Mouse (Mus musculus): ENCODE data around the gene Rad9b.
"Not testable (repeated sequence)": the region's sequence is repeated elsewhere in the genome, so short reads cannot be mapped to it uniquely, and the experiment has no call there.

The Rad9b gene

DNA sequence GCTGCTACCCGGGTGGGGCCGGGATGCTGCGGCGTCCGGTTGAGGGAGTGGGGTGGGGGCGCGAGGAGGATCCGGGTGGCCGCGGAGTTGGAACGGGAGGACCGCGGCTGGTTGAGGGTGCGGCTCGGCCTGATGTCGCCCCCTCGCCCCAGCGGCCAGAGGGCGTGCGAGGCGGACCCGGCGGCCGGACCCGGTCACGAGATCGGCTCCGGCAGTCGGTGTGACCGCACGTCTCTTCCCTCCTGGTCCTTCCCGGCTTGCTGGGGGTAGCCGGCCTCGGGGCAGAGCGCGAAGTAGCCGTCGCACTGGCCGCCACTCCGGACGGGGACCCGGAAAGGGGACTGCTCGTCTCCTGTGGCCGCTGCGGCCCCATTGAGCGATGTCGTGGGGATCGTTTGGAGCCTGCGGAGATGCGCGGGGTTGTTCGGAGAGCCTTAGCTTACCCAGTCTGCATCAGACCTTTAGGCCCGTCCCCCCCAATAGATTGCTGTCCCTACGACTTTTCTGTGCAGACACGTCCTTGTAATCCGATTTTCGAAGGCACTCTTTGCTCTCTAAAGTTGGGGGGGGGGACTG, 547 bp upstream of the Rad9b start:
- no peak for DNase-seq

DNA sequence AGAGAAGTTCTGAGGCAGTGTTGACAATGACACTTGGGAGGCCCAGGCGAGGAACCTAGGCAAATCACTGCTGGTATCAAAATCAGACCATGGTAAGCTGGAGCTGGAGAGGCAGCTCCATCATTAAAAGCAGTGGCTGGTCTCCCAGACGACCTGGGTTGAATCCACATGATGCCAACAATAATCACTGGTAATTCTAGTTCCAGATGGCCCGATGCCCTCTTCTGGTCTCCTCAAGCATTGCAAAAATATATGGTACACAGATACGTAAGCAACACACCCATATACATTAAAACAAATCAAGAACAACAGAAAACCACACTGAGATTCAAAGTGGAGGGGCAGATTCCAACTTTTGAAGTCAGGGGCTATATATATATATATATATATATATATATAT, 8.3 kb downstream of the Rad9b start:
- DNase-seq, result no peak

DNA sequence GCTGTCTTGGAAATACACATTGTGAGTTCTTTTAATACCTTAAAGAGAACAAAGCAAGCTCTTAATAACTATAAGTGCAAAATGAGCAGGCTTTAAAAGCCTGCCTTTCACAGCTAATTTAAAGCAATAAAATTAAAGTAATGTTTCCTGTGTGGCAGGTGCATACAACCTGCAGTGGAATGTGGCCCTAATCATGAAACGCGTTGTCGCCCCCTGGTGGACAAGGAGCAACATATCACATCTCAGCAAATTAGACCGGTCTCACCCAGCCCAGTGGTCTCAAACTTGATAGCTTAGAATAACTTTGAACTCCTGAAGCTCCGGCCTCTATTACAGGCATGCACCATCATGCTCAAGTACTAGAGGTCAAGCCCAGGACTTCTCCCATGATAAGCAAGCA, 9.8 kb downstream of the Rad9b start:
- DNase-seq, result no peak

DNA sequence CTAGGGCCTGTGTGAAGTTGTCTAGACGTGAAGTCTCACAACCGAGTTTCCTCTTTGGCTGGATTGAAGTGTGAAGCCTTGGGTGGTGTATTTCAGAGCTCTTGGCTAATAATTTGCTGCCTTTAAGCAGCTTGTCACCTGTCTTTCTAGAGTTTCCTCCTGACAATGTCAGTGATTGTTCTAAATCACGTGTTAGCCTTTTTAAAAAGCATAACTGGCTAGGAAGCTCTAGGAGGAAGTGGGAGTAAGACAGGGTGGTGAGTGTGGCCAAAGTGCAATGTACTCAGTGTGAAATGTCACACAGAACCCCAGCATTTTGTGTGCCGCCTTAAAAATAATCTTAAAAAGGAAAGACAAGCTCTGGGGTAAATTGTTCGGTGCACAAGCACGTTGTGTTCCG, 10.3 kb downstream of the Rad9b start:
- no peak for DNase-seq

DNA sequence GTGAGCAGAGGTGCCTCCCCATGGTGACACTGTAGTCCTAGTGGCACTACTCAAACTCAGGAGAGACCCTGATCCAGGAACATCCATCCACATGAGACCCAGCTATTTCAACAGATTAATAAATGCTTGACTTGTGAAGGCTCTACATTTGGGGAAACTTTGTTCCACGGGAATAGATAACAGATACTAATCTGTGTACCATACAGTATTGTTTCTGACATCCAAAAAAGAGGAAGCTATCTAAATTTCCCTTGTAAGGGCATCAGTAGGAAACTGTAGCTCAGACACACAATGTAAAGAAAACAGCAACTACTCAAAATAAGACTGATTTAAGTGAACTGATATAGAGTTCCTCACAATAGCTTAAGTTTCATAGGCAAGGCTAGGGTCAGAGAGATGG, 11.2 kb downstream of the Rad9b start:
- DNase-seq, result no peak

DNA sequence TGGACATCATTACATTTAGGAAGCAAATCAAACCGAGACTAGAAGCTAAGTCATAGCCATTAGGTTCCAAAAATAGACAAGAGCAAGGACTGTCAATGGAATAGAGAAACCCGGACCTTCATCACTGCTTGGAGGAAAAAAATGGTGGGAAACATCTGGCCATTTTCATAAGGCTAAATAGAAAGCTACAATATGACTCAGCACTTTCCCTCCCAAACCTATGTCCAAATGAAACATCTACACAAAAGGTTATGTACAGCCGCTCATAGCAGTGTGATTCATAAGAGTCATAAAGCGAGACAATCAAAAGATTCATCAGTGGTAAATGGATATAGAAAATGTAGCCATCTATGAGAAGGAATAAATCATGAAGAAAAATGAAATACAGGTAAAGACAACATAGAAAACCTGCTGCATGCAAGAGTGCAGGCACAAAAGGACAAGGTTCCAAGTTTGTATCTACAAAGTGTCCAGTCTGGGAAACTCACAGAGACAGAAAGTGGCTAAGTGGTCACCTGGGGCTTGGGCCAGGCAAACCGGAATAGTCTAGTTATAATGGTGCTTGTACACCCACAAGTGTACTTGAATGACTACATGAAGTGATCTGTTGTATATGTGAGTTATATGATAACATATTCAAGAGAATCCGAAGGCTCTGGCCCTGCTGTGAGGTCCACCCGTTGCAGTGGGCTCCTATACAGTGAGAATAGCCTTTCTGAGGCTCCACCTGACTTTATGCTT, 17.3 kb downstream of the Rad9b start:
- no peak for DNase-seq

DNA sequence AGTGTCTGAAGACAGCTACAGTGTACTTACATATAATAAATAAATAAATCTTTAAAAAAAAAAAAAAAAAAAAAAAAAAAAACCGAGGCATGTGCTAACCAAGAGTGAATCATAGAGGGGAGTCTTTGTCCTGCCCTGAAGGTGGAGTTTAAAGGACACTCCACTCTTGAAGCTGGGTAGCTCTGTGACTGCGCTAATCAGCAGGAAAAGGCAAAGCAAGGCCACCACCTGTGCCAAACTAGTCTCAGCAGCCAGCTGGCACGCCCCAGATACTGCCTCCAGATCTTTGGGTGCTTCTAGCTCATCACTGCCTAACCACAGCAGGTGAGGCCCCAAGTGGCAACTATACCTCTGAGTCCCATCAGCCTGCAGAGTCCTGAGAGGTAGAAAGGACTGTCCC, 19.4 kb downstream of the Rad9b start:
- DNase-seq, result no peak

DNA sequence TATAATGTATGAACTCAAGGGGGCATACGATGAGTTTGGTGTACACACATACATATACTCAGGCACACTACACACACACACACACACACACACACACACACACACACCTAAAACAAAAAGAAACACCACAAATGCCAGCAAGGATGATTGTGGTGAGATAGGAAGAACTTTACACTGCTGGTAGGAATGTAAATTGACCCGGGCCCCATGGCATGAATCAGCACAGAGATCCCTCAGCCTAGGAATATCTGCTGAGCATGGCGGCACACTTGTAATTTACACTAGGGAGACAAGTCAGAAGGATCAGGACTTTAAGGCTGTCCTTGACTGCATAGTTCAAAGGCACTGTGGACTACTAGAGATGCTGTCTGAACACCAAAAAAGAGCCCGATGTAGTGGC, 23.8 kb downstream of the Rad9b start:
- DNase-seq, result no peak

DNA sequence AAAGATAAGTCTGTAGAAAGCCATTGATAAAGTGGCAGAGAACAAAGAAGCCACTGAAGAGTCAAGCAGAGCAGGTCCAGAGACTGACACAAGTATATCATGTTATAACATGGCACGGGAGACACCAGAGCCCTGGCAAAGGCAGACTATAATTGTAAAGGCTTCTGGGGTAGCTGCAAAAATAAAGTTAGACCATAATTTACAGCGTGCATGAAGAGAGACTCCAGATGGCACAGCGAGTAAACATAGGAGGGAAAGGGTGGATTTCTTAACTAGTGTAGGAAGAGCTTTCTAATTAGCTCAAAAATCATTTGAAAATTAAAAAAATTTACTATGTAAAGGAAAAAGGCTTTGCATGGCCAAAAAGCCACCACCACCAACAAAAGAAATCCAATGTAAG, 26.8 kb downstream of the Rad9b start:
- no peak for DNase-seq

DNA sequence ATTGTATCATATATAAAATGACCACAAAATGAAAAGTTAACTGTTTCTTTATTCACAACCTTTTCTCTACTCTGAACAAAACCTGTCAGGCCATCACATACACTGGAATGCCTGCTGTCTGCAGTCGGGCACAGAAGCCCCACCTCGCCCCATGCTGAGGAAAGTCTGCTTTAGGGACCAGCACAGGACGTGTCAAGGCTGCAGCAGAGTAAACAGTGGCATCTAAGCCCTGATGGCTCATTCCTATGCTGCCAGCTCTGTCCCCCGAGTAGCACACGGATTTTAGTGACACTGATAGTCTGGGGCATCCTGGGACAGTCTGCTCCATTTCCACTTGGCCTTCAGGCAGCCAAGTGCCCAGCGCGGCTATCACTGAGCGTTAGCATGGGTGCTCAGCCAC, 28.6 kb downstream of the Rad9b start:
- no peak for DNase-seq

DNA sequence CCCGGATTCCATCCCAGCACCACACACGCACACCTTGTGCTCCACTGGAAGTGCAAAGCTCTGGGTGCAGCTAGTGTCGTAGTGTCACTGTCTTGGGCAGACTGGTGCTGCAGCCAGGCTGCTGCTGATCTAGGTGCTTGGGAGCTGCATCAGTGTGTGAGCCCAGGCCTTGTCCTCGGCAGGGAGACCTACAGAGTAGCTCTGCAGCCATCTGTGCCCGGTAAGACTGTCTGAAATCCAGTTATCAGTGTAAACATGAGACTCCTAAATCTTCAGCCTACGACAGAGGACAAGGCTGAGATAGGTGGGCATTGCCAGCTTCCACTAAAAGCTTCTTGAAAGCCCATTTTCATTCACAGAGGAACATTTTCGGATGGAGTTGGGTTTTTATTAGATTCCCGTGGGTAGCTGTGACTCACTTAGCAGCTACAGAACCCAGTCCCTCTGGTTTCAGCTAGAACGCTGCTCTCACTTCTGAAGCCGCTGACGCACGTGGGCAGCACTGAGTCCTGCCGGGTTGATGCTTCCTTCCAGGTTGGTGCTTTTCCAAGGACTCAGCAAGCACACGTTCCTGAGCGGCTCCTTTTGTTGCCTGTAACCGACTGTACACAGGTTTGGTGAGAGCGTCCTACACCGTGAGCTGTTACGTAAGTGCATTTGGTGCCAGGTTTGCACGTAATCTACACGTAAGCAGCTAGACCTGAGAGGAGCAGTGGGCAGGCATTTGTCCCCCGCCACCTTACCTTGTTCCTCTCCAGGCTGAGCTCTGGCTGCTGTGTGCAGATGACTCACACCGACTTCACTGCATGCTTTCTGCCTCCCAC, 29.2 kb downstream of the Rad9b start:
- DNase-seq, result peak; percentile 90

DNA sequence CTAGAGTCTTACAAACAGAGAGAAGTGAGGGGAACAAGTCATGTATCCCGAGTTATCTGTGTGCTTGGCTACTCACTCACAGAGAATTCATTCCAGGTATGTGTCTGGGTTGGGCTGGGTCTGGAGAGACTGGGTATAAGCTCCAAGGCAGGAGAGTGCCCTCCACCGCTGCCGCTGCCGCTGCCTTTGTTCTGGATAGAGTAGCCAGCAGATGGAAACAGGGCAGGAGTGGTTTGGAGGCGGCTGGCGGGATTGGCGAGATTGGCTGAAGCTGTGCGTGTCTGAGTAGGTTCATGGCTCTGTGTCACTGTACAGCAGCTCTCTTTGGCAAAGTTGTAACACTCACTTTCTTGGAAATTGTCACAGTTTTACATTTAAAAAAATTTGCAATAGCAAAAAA, 30.5 kb downstream of the Rad9b start:
- no peak for DNase-seq

DNA sequence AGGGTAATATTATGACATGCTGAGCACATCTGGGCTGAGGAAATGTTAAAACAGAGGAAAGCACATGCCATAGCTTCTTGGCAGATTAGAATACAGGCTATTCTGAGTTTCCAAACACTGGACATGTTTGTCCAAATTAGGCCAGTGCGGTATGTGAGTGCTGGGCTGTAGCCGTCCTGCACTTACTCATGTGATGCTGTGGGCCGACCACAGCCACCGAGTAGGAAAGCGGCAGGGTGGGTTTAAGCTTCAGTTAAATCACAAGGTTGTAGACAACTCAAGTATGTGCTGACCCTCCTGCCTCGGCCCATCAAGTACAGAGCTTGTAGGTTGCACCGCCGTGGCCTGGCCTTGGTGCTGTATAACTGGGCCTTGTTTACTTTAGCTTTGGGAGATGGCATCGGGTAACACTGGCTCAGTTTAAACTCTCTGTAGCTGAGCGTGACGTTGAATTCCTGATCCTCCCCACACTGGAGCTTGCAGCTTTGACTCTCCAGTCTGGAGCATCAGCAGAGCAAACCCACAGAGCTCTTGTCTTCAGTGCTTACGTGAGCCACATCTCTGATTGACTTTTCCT, 33.7 kb downstream of the Rad9b start:
- no peak for DNase-seq

DNA sequence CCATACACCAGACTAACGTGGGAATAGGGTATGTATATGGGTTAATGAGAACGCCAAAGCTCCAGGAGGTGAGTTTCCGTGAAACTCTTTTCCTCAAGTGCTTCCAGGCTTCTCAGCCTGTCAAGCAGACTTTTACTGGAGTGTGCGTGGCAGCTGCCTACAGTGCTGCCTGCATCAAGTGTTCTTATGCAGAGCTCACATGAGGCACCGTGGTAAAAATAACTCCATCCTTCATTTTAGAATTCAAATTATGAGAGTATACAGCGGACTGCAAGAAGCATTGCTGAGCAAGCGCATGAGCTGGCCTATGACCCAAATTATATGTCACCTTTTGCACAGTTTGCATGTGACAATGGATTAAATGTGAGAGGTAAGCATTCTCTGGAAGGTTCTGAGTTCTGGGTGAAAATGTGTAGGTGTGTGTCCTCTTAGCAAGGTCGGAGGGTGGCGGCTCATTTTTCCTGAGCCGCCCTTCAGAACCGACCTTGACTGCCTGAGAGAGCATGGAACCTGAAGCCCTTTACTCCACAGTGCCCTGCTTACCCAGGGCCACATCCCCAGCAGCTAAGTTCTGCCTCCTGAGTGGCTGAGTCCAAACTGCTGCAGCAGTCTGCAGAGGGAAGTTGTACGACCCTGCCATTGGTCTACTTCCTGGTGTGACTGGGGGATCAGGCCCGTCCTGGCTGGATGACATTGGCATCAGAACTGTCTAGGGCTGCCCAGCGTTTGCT, 34.4 kb downstream of the Rad9b start:
- no peak for DNase-seq

DNA sequence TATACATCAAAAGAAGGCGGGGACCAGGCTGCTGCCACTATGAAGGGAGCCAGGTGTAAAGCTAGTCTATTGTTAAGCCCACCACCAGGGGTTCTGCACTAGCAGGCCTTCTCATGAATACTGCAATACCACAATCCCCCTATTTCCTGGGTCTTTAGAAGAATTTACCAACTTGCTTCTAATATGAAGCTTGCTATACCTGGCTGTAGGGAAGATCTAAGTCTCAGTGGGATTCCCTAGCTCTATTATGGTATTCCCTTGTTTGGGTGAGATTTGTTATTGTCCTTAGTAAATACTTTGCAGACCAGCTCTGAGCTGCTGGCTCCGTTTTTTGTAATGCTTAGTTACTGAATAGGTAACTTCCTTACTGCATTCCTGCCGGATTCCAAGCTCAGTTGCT, 35.1 kb downstream of the Rad9b start:
- DNase-seq, result not testable (repeated sequence)

DNA sequence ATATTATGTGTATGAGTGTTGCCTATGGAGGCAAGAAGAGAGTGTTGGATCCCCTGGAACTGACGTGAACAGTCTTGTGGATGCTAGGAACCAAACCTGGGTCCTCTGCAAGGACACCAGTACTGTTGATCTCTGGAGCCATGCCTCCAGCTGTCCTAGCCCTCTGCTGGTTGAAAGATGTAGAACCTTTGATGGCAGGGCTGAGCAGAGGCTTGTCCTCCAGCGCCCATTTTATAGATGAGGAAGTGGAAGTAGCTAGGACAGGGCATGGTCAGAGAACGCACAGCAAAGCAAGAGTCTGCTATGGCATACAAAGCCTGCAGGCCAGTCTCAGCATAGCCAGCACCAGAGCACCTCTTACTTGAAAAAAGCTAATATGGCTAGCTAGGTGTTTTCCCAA, 35.9 kb downstream of the Rad9b start:
- no peak for DNase-seq

DNA sequence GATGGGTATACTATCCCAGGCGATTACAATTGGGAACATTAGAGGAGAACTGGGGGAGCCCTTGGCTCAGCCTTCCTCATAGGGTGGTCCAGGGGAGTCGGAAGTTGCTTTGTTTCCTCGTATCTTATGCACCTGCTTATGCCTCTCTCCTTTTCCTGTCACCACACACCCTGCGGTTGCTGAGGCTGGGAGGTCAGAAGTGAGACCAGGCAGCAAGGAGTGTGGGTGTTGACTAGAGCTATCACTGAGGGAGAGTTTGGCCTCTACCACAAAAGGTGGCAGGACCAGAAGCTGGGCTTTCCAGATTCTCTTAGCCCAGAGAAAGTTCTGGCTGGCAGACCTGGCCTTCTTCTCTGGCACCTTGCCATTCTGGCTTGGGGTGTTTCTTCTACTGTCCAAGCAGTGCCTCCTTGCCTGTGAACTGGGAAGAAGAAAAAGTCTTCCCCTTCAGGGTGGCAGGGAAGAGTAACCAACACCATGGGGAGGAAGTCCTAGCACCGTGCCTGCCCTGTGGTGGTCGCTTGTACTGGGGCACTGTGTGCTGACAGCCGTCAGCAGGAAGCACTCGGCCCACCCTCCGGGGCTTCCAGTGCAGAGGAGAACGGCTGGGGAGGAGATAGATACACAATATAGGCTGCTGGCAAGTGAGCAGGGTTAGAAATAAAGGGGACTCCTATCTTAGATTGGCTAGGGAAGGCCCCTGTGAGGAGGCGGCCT, 36.5 kb downstream of the Rad9b start:
- no peak for DNase-seq

DNA sequence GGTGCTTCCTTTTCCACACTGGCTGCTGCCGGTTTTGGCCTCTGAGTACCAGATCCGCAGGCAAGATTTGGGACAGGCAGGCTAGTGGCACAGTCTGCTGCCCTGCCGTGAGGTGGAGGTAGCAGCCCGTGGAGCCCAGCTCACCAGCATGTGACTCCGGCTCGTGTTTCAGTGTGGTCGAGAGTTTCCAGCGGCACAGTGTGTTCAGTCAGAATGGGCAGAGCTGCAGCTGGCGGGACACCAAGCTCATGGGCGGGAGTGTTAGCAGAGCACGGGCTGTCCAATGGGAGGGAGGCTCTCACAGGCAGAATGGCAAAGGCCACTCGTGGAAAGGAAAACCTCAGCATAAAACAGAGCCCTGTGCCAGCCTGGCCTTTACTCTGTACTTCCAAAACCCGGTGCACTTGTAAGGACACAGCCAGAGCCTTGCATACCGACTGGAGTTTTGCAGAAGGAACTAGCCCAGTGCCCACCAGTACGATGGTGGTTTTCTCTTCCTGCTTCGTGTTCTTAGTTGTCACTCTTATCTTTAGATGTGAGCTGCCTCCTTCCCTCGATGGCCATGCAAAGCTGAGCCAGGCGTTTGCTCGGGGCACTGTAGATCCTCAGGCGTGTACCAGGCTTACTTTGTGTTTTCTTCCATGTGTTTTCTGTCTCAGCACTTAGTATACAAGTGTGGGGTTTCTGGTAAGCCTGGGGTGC, 38.9 kb downstream of the Rad9b start:
- peak; percentile 95 for DNase-seq

DNA sequence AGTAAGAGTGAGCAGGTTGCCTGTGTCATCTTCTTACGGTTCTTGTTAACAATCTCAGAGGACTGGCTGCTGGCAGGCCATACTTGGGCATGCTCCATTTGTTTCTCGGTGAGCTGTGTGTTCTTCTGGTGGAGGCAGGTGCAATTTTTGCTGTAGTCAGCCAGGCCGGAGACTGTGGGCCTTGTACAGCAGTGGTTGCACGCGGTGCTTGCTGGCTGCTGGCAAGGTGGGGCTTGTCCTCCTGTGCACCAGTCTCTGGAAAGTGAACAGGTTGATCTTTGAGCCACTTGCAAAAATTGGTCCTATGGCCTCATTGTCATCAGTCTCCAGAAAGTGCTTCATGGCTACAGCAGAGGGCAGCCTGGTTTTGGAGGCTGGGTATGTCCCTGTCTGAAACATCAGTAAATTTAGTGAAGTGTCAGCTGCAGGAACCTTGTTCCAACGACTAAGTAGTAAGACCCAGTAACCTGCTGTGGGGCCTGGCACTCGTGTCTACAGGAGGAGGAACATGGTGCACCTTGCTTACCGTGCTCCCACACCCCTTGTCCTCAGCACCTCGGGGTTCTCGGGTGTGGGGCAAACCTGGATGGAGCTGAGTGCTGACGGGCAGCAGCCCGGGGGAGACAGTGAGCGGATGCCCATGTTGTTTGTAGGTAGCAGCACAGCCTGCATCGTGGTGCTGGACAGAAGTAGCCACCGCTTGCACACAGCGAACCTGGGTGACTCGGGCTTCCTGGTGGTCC, 40.9 kb downstream of the Rad9b start:
- no peak for DNase-seq

DNA sequence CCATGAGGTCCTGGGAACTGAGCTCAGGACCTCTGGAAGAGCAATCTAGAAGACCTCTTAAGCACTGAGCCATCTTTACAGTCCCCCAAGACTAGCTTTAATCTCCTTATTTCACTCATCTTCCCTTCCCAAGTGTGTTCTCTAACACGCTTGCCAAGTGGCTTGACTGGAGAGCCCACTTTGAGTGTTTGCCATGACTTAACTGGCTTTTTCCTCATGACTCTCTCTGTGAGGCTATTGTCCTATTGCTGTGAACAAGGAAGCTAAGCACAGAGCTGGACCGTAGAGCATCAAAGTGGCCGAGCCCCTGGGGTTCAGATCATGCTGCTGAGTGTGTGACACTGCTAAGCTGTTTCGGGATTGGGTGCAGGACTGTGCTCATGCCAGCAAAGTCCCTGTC, 41.7 kb downstream of the Rad9b start:
- DNase-seq, result no peak

DNA sequence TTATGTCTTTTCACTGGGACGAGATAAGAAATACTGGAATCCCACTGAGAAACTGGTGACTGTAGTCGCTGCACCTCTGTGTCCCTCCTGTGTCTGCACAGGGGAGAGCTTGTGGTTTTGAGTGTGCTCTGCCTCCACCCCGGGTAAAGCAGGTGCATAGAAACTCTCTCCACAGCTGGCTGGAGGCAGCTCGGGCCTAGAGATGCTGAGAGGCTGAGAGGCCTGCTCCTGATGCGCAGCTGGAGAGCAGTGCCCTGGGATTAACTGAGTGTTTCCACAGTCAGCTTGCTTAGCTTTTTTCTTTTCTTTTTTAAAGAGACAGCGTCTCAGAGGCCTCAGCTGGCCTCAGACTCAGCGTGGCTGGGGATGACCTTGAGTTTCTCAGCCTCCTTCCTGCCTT, 42.3 kb downstream of the Rad9b start:
- no peak for DNase-seq

Measured in layer of hippocampus, adult 9-11 months (tissue).